Mouse (Mus musculus): Measurements from ENCODE around the gene Magi2.

Magi2 gene

GRCm38 (mm10) chr5:19226866-19227243 lies at the start of gene Magi2:
Gene Magi2 (plus strand): TSS chr5:19227036.
- in situ Hi-C loops (cut with MboI, MseI) = no loop called here

- in situ Hi-C loops (cut with MboI, MseI) = no loop called here
These were observed 48.2 kb upstream of the Magi2 start for GRCm38 (mm10) chr5:19178594-19178993.

GRCm38 (mm10) chr5:19186175-19186574 lies 40.7 kb upstream of the Magi2 start:
- in situ Hi-C loops (cut with MboI, MseI) = no loop called here

- in situ Hi-C loops (cut with MboI, MseI) = no loop called here
These were observed 15.2 kb upstream of the Magi2 start for GRCm38 (mm10) chr5:19211665-19212064.

GRCm38 (mm10) chr5:19226144-19226865 lies 531 bp upstream of the Magi2 start:
- in situ Hi-C loops (cut with MboI, MseI) = no loop called here

GRCm38 (mm10) chr5:19227281-19227680 lies 445 bp downstream of the Magi2 start:
- in situ Hi-C loops (cut with MboI, MseI) = no loop called here

- in situ Hi-C loops (cut with MboI, MseI) = no loop called here
These were observed 1.0 kb downstream of the Magi2 start for GRCm38 (mm10) chr5:19227791-19228331.

GRCm38 (mm10) chr5:19241797-19242196 lies 15.0 kb downstream of the Magi2 start:
- in situ Hi-C loops (cut with MboI, MseI) = no loop called here

GRCm38 (mm10) chr5:19246426-19246825 lies 19.6 kb downstream of the Magi2 start:
- in situ Hi-C loops (cut with MboI, MseI) = no loop called here

GRCm38 (mm10) chr5:19247266-19247665 lies 20.4 kb downstream of the Magi2 start:
- in situ Hi-C loops (cut with MboI, MseI) = no loop called here

GRCm38 (mm10) chr5:19262816-19263215 lies 36.0 kb downstream of the Magi2 start:
- in situ Hi-C loops (cut with MboI, MseI) = loop anchor here in 1 of 2 experiments (10.0 kb wide), 1 partner anchor 1542 kb away; no protein-coding TSS in a partner anchor

GRCm38 (mm10) chr5:19264627-19265026 lies 37.8 kb downstream of the Magi2 start:
- in situ Hi-C loops (cut with MboI, MseI) = loop anchor here in 1 of 2 experiments (10.0 kb wide), 1 partner anchor 1540 kb away; no protein-coding TSS in a partner anchor

- in situ Hi-C loops (cut with MboI, MseI) = no loop called here
These were observed 65.7 kb downstream of the Magi2 start for GRCm38 (mm10) chr5:19292581-19292980.

- in situ Hi-C loops (cut with MboI, MseI) = no loop called here
These were observed 79.8 kb downstream of the Magi2 start for GRCm38 (mm10) chr5:19306656-19307055.

- in situ Hi-C loops (cut with MboI, MseI) = no loop called here
These were observed 83.0 kb downstream of the Magi2 start for GRCm38 (mm10) chr5:19309870-19310269.

- in situ Hi-C loops (cut with MboI, MseI) = no loop called here
These were observed 95.7 kb downstream of the Magi2 start for GRCm38 (mm10) chr5:19322532-19322931.

- in situ Hi-C loops (cut with MboI, MseI) = no loop called here
These were observed 110.7 kb downstream of the Magi2 start for GRCm38 (mm10) chr5:19337561-19337960.

- in situ Hi-C loops (cut with MboI, MseI) = no loop called here
These were observed 141.3 kb downstream of the Magi2 start for GRCm38 (mm10) chr5:19368175-19368574.

GRCm38 (mm10) chr5:19395876-19396275 lies 169.0 kb downstream of the Magi2 start:
- in situ Hi-C loops (cut with MboI, MseI) = no loop called here

- in situ Hi-C loops (cut with MboI, MseI) = loop anchor here (10.0 kb wide), 1 partner anchor 925 kb away; no protein-coding TSS in a partner anchor
These were observed 173.5 kb downstream of the Magi2 start for GRCm38 (mm10) chr5:19400299-19400698.

GRCm38 (mm10) chr5:19400738-19401408 lies 174.0 kb downstream of the Magi2 start:
- in situ Hi-C loops (cut with MboI, MseI) = loop anchor here (10.0 kb wide), 1 partner anchor 926 kb away; no protein-coding TSS in a partner anchor

GRCm38 (mm10) chr5:19404268-19404667 lies 177.4 kb downstream of the Magi2 start:
- in situ Hi-C loops (cut with MboI, MseI) = loop anchor here (10.0 kb wide), 1 partner anchor 929 kb away; no protein-coding TSS in a partner anchor

Data from T-helper 17 cell (primary cell).